Mouse (Mus musculus) monocyte, adult 59 days (primary cell): ENCODE measurements around the gene Olfr1278. TPM values are rescaled to one million over a fixed set of nuclear protein-coding genes. Genes with fewer than 3 reads are reported as not detected.

Experiments used
- total RNA-seq, 2 experiments: library from RNA; stranded (reverse); gene quantifications; one replicate each; pipeline ENCODE4 v1.2.4; 2023

The Olfr1278 gene
- total RNA-seq = not detected

DNA sequence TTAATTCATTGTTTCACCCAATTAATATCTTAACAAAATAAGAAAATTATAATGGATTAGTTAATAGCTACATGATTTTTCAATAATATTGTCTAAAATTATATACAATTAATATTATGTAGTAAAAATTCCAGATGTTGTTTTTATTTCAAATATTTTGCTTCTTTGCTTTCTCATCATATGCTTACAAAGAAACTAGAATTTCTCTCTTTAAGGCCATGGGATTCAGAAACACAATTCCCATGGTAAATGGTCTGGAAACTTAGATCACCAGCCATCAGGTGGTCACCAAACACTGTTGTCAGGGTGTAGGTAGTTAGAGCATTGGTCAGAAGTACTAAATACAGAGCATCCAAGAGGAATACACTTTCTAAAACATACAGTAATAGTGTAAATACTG lies at the start of gene Olfr1278:
Gene Olfr1278, plus strand, starts transcription at position 301 of the 400 bp plus-strand sequence.

GRCm38 (mm10) chr2:111254216-111254615 lies 35.7 kb upstream of the Olfr1278 start, which contains the start of gene Olfr1276:
Gene Olfr1276, plus strand, starts transcription at chr2:111254516.

GRCm38 (mm10) chr2:111274006-111274405 lies 15.9 kb upstream of the Olfr1278 start, which contains the start of gene Olfr1277:
Gene Olfr1277, minus strand, starts transcription at chr2:111274106.

GRCm38 (mm10) chr2:111300374-111300773 lies 10.4 kb downstream of the Olfr1278 start, which contains the start of gene Olfr1279:
Gene Olfr1279, plus strand, starts transcription at chr2:111300635.

DNA sequence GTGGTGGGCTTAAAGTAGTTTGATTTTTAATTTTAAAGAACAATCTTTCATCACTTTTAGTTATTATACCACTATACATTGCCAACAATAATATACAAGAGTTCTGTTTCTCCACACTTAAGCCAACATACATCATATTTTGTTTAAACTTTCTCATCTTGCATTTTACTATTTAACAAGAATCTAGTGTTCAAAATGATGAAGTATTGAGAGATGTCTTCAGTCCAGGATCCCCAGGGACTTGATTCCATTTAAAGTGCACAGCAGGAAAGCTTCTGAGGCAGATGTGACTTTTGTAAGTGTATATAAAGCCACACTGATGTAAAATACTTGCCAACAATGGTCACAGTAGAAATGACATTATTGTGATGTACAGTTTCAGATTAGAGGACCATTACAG lies 23.8 kb downstream of the Olfr1278 start, which contains the start of gene Olfr1280:
Gene Olfr1280, plus strand, starts transcription at position 301 of the 400 bp plus-strand sequence.

DNA sequence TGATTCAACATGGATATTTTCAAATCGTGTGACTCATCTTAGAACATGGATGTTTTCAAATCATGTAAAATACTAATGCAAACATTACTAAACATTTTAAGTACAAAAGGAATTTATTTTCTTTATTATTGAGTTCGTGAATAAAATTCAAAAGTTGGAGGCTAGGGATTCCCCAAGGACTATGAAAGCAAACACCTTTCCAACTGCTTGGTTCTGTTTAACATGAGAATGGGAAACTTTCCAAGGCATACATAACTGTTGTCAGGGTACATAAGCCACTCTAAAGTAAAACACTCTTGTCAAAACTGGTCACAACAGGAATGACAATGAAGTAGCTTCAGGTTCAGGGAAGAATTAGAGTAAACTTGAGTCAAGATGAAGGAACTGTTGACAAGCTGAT lies 36.3 kb downstream of the Olfr1278 start, which contains the start of gene Olfr1281:
Gene Olfr1281, plus strand, starts transcription at position 301 of the 400 bp plus-strand sequence.

GRCm38 (mm10) chr2:111335976-111336375 lies 46.0 kb downstream of the Olfr1278 start, which contains the start of gene Olfr1282:
Gene Olfr1282, minus strand, starts transcription at chr2:111336076.

Other genes starting within 250 kb of the Olfr1278 start
- not detected for gene Gm13941, start 184.2 kb upstream of the Olfr1278 start, total RNA-seq
- not detected for gene Gm15130, start 137.2 kb upstream of the Olfr1278 start, total RNA-seq
- gene 4930430A15Rik, start 60.5 kb upstream of the Olfr1278 start, total RNA-seq = not detected
- not detected for gene Olfr1275, start 54.9 kb upstream of the Olfr1278 start, total RNA-seq
- not detected for gene Olfr1276, start 35.6 kb upstream of the Olfr1278 start, total RNA-seq
- gene Olfr1277, start 16.0 kb upstream of the Olfr1278 start, total RNA-seq = not detected
- not detected for gene Olfr1279, start 10.5 kb downstream of the Olfr1278 start, total RNA-seq
- gene Olfr1280, start 23.9 kb downstream of the Olfr1278 start, total RNA-seq = not detected
- gene Olfr1281, start 36.4 kb downstream of the Olfr1278 start, total RNA-seq = not detected
- gene Olfr1282, start 45.9 kb downstream of the Olfr1278 start, total RNA-seq = not detected
- not detected for gene Olfr1283, start 76.7 kb downstream of the Olfr1278 start, total RNA-seq
- not detected for gene Olfr1284, start 85.4 kb downstream of the Olfr1278 start, total RNA-seq
- not detected for gene Olfr1286, start 133.0 kb downstream of the Olfr1278 start, total RNA-seq
- not detected for gene Olfr1287, start 159.0 kb downstream of the Olfr1278 start, total RNA-seq
- not detected for gene Olfr1288, start 184.0 kb downstream of the Olfr1278 start, total RNA-seq
- gene Olfr1289, start 190.7 kb downstream of the Olfr1278 start, total RNA-seq = not detected
- gene Olfr1290, start 203.7 kb downstream of the Olfr1278 start, total RNA-seq = not detected
- gene Olfr1291-ps1, start 207.0 kb downstream of the Olfr1278 start, total RNA-seq = not detected
- gene Olfr1293-ps, start 235.1 kb downstream of the Olfr1278 start, total RNA-seq = not detected